Mouse (Mus musculus): ENCODE data around the gene Apba1.

DNA sequence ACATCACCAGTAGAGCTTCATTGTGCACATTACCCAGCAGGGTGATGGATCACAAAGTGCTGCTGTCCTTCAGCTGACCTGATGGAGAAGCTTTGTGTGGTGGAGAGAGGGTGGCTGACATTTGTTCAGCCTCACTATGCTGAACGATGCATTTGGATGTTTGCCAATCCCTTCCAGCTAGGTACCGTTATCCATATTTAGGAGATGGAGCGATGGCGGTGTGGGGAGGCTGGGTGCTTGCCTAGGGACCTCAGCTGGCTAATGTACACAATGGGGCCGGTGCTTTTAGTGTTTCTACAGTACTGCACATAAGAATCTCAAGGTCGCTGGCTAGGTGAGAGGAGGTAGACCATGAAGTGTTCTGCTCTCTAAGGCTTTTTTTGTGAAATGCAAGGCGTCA is 72.1 kb downstream of the Apba1 start:
- no peak for TF ChIP-seq CTCF (IDR thresholded peaks at IDR 0.05; ENCODE audit: low read depth, low read length)
- TF ChIP-seq POLR2A (IDR thresholded peaks at IDR 0.05; ENCODE audit: extremely low read depth, insufficient read depth, low read length): no peak

Data from liver, adult 2 months (tissue).